Mouse (Mus musculus) limb, embryonic 15.5 days (tissue): ENCODE measurements around the gene Hsd17b12. TPM values are rescaled to one million over a fixed set of nuclear protein-coding genes. Genes with fewer than 3 reads are reported as not detected.

Experiments
- ATAC-seq: fragments of 200-750 bp; cut with Nextera tagmentation; 2 replicates; pipeline ENCODE4 v1.8.0; 2017; ENCODE audit warnings: low read depth, moderate TSS enrichment; ENCODE audit not compliant: insufficient number of reproducible peaks, low FRiP score, low TSS enrichment
- H3K27ac ChIP-seq: fragments of 300-500 bp; sonication (generic); 2 replicates; pipeline ENCODE4 v1.5.1; 2015; ENCODE audit warnings: moderate library complexity, mild to moderate bottlenecking, inconsistent platforms
- H3K27me3 ChIP-seq: fragments of 300-500 bp; sonication (generic); 2 replicates; pipeline ENCODE4 v1.6.1; 2015; ENCODE audit warnings: inconsistent platforms
- H3K36me3 ChIP-seq: fragments of 300-500 bp; sonication (generic); 2 replicates; pipeline ENCODE4 v1.6.1; 2015; ENCODE audit warnings: inconsistent platforms
- H3K4me1 ChIP-seq: fragments of 300-500 bp; sonication (generic); 2 replicates; pipeline ENCODE4 v1.6.1; 2015; ENCODE audit warnings: inconsistent platforms
- H3K4me2 ChIP-seq: fragments of 300-500 bp; sonication (generic); 2 replicates; pipeline ENCODE4 v1.6.1; 2015; ENCODE audit warnings: mild to moderate bottlenecking, inconsistent platforms
- H3K4me3 ChIP-seq: fragments of 300-500 bp; sonication (generic); 2 replicates; pipeline ENCODE4 v1.5.1; 2015; ENCODE audit warnings: mild to moderate bottlenecking, inconsistent platforms
- H3K9ac ChIP-seq: fragments of 300-500 bp; sonication (generic); 2 replicates; pipeline ENCODE4 v1.6.1; 2015; ENCODE audit warnings: inconsistent platforms
- H3K9me3 ChIP-seq: fragments of 300-500 bp; sonication (generic); 2 replicates; pipeline ENCODE4 v1.6.1; 2016; ENCODE audit warnings: inconsistent platforms
- WGBS: fragments of 180-500 bp; shearing (Covaris S2); methylation state at CpG from one replicate; pipeline ENCODE4 v1.1.7; 2015; 5-methylcytosine and 5-hydroxymethylcytosine counted together
- polyA plus RNA-seq: library from polyadenylated mRNA; unstranded; fragments of >200 nt; fragmentation: Nextera tagmentation; extraction: Ambion mirVana; gene quantifications from 2 replicates; pipeline ENCODE4 v1.2.1, GENCODE M21; 2015

Gene Hsd17b12
- polyA plus RNA-seq, 1 experiment from 2014 or later = 134 TPM

- no peaks in the 10 kb centered on the region for H3K9me3 ChIP-seq
- 94% methylated on average over 5 of the region's 5 CpGs for WGBS
- 0 out of 2 replicates have a peak, but pooled peaks cover 6% of the 10 kb centered on the region for H3K36me3 ChIP-seq
- H3K4me1 ChIP-seq = no peaks in the 10 kb centered on the region
- ATAC-seq = no peak
- H3K27ac ChIP-seq = no peak overlapping the region
- H3K27me3 ChIP-seq = no peaks in the 10 kb centered on the region
- no peak overlapping the region for H3K4me2 ChIP-seq
- H3K4me3 ChIP-seq = no peak overlapping the region
- no peak overlapping the region for H3K9ac ChIP-seq
Observed at GRCm38 (mm10) chr2:94066540-94067135, 91.1 kb downstream of the Hsd17b12 start.

GRCm38 (mm10) chr2:94066120-94066519, 91.6 kb downstream of the Hsd17b12 start:
- H3K9ac ChIP-seq = no peak overlapping the region
- no peak overlapping the region for H3K4me3 ChIP-seq
- H3K4me1 ChIP-seq = no peaks in the 10 kb centered on the region
- no peak overlapping the region for H3K27ac ChIP-seq
- no peaks in the 10 kb centered on the region for H3K9me3 ChIP-seq
- 0 out of 2 replicates have a peak, but pooled peaks cover 6% of the 10 kb centered on the region for H3K36me3 ChIP-seq
- WGBS = 88% methylated on average over 7 of the region's 7 CpGs
- no peak for ATAC-seq
- no peaks in the 10 kb centered on the region for H3K27me3 ChIP-seq
- H3K4me2 ChIP-seq = no peak overlapping the region

- 0 out of 2 replicates have a peak, but pooled peaks cover 6% of the 10 kb centered on the region for H3K36me3 ChIP-seq
- H3K9me3 ChIP-seq = no peaks in the 10 kb centered on the region
- H3K9ac ChIP-seq = no peak overlapping the region
- WGBS = 92% methylated on average over 4 of the region's 4 CpGs
- H3K27ac ChIP-seq = no peak overlapping the region
- H3K27me3 ChIP-seq = no peaks in the 10 kb centered on the region
- H3K4me2 ChIP-seq = no peak overlapping the region
- H3K4me1 ChIP-seq = no peaks in the 10 kb centered on the region
- H3K4me3 ChIP-seq = no peak overlapping the region
- ATAC-seq = no peak
Observed at GRCm38 (mm10) chr2:94062791-94063190, 95.0 kb downstream of the Hsd17b12 start.

- no peak for ATAC-seq
- Histone ChIP-seq H3K4me2 (no peak overlapping the region), H3K36me3 (no peaks in the 10 kb centered on the region), H3K9ac (no peak overlapping the region), H3K27me3 (no peaks in the 10 kb centered on the region), H3K27ac (no peak overlapping the region), H3K9me3 (no peaks in the 10 kb centered on the region), H3K4me3 (no peak overlapping the region), H3K4me1 (no peaks in the 10 kb centered on the region)
- 73% methylated on average over 5 of the region's 5 CpGs for WGBS
Observed at GRCm38 (mm10) chr2:94059459-94059858, 98.3 kb downstream of the Hsd17b12 start.

- Histone ChIP-seq H3K4me2 (no peak overlapping the region), H3K36me3 (peaks cover 3% of the 10 kb centered on the region; the same call in 1 of the 2 replicates), H3K4me3 (no peak overlapping the region), H3K9ac (no peak overlapping the region), H3K9me3 (no peaks in the 10 kb centered on the region), H3K27ac (no peak overlapping the region), H3K4me1 (no peaks in the 10 kb centered on the region), H3K27me3 (no peaks in the 10 kb centered on the region)
- no peak for ATAC-seq
Observed at GRCm38 (mm10) chr2:94054813-94055212, 103.0 kb downstream of the Hsd17b12 start.

- ATAC-seq = no peak
- WGBS = 80% methylated on average over 5 of the region's 5 CpGs
- Histone ChIP-seq H3K4me3 (no peak overlapping the region), H3K9me3 (no peaks in the 10 kb centered on the region), H3K4me2 (no peak overlapping the region), H3K27ac (no peak overlapping the region), H3K4me1 (no peaks in the 10 kb centered on the region), H3K9ac (no peak overlapping the region), H3K27me3 (no peaks in the 10 kb centered on the region), H3K36me3 (peaks cover 3% of the 10 kb centered on the region; the same call in 1 of the 2 replicates)
Observed at GRCm38 (mm10) chr2:94051952-94052351, 105.8 kb downstream of the Hsd17b12 start.

GRCm38 (mm10) chr2:94050901-94051300, 106.9 kb downstream of the Hsd17b12 start:
- Histone ChIP-seq H3K9ac (no peak overlapping the region), H3K27ac (no peak overlapping the region), H3K4me2 (no peak overlapping the region), H3K27me3 (no peaks in the 10 kb centered on the region), H3K4me3 (no peak overlapping the region), H3K9me3 (no peaks in the 10 kb centered on the region), H3K36me3 (peaks cover 3% of the 10 kb centered on the region; the same call in 1 of the 2 replicates), H3K4me1 (no peaks in the 10 kb centered on the region)
- no peak for ATAC-seq
- WGBS = 98% methylated on average over 3 of the region's 3 CpGs

GRCm38 (mm10) chr2:94049471-94050176, 108.1 kb downstream of the Hsd17b12 start:
- Histone ChIP-seq H3K4me3 (no peak overlapping the region), H3K4me1 (no peaks in the 10 kb centered on the region), H3K4me2 (no peak overlapping the region), H3K27ac (no peak overlapping the region), H3K9me3 (no peaks in the 10 kb centered on the region), H3K27me3 (no peaks in the 10 kb centered on the region), H3K36me3 (peaks cover 3% of the 10 kb centered on the region; the same call in 1 of the 2 replicates), H3K9ac (no peak overlapping the region)
- no peak for ATAC-seq
- WGBS = 69% methylated on average over 5 of the region's 5 CpGs

- no peak overlapping the region for H3K9ac ChIP-seq
- H3K4me2 ChIP-seq = no peak overlapping the region
- no peaks in the 10 kb centered on the region for H3K9me3 ChIP-seq
- H3K27me3 ChIP-seq = no peaks in the 10 kb centered on the region
- no peak overlapping the region for H3K27ac ChIP-seq
- 71% methylated on average over 5 of the region's 5 CpGs for WGBS
- H3K4me1 ChIP-seq = no peaks in the 10 kb centered on the region
- ATAC-seq = no peak
- peaks cover 3% of the 10 kb centered on the region; the same call in 1 of the 2 replicates for H3K36me3 ChIP-seq
- no peak overlapping the region for H3K4me3 ChIP-seq
Observed at GRCm38 (mm10) chr2:94048733-94049470, 108.9 kb downstream of the Hsd17b12 start.

- no peak overlapping the region for H3K27ac ChIP-seq
- H3K27me3 ChIP-seq = no peaks in the 10 kb centered on the region
- no peaks in the 10 kb centered on the region for H3K4me1 ChIP-seq
- 74% methylated on average over 1 of the region's 1 CpGs for WGBS
- H3K4me2 ChIP-seq = no peak overlapping the region
- H3K36me3 ChIP-seq = peaks cover 3% of the 10 kb centered on the region; the same call in 1 of the 2 replicates
- no peak overlapping the region for H3K9ac ChIP-seq
- ATAC-seq = no peak
- H3K4me3 ChIP-seq = no peak overlapping the region
- H3K9me3 ChIP-seq = no peaks in the 10 kb centered on the region
Observed at GRCm38 (mm10) chr2:94048271-94048670, 109.5 kb downstream of the Hsd17b12 start.

GRCm38 (mm10) chr2:94045411-94046090, 112.2 kb downstream of the Hsd17b12 start:
- Histone ChIP-seq H3K4me2 (no peak overlapping the region), H3K4me1 (no peaks in the 10 kb centered on the region), H3K27ac (no peak overlapping the region), H3K9ac (no peak overlapping the region), H3K4me3 (no peak overlapping the region), H3K9me3 (no peaks in the 10 kb centered on the region), H3K36me3 (no peaks in the 10 kb centered on the region), H3K27me3 (no peaks in the 10 kb centered on the region)
- WGBS = 56% methylated on average over 6 of the region's 6 CpGs
- ATAC-seq = no peak
